Mouse (Mus musculus): Measurements from ENCODE around the gene Lztr1.

Lztr1 gene

DNA sequence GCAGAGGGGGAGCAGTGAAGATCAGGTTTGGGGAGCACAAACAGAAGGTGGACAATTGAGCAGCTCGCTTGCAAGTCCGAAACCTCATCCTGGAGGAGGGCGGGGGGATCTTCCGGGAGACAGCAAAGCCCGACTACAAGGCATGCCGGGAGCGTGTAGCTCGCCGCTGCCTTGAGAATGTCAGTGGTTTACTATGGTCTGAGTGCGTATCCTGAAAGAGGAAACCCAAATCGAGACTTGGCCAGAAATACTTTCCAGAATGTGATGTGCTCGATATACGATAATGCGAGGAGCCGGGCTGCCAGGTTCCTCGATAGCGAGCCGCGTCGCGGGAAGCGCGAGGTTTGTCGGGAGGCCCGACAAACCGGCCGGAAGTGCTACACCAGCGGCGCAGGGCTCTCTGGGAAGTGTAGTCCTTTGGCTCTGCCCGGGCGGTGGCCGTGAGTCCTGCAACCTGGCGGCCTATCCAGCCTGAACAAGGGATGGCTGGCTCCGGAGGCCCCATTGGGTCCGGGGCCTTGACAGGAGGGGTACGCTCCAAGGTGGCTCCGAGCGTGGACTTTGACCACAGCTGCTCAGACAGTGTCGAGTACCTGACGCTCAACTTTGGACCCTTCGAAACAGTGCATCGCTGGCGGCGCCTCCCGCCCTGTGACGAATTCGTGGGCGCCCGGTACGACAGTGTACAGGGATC is at the start of gene Lztr1:
Lztr1 (plus strand) TSS at position 143 of the 694 bp plus-strand sequence.
- DNase-seq (ENCODE audit: low read depth, low spot score), result peak; percentile 95

DNA sequence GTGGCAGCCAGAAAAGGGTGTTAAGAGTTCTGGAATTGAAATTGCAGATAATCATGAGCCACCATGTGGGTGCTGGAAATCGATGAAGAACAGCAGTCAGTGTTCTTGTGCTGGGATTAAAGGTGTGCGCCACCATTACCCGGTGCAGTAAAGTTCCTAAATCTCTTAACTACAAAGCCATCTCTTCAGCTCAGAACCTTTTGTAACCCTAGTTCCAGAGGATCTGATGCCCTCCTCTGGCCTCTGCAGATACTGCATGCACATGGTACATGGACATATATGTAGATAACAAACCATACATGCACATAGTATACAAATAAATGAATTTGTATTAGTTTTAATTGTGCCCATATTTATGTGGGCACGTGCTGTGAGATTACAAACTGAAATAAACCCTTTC is 48.2 kb upstream of the Lztr1 start:
- DNase-seq (ENCODE audit: low read depth, low spot score), result peak; percentile 57

DNA sequence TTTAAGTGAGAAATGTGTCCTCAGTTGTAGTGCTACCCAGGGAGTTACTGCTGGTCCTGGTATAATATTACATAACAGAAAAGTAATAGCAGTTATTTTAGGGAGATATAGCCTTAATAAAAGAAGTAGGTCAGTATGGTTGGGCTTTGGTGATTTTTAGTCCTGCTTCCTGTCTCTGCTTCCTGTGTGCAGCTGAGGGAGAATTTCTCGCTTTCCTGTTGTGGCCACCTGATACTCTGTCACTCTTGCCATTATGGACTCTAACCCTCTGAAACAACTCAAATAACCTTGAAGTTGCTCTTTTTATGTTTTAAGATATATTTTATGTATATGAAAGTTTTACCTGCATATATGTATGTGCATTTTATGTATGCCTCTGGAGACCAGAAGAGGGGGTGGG is 46.9 kb upstream of the Lztr1 start:
- DNase-seq (ENCODE audit: low read depth, low spot score), result no peak

DNA sequence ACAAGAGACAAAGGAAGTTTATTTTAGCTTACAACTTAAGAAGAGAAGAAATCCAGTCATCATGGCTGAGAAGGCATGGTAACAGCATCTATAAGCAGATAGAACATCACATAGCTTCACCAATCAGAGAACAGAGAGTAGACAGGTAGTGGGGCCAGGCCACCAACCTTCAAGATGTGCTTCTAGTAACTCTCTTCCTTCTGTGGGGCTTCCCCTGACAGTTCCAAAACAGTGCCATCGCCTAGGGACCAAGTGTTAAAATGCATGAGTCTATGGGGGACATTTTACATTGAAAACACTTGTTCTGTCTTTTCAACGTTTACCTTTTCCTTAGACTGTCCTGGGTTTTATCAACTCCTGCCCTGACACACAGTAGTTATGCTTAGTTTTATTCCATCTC is 45.3 kb upstream of the Lztr1 start:
- no peak for DNase-seq (ENCODE audit: low read depth, low spot score)

DNA sequence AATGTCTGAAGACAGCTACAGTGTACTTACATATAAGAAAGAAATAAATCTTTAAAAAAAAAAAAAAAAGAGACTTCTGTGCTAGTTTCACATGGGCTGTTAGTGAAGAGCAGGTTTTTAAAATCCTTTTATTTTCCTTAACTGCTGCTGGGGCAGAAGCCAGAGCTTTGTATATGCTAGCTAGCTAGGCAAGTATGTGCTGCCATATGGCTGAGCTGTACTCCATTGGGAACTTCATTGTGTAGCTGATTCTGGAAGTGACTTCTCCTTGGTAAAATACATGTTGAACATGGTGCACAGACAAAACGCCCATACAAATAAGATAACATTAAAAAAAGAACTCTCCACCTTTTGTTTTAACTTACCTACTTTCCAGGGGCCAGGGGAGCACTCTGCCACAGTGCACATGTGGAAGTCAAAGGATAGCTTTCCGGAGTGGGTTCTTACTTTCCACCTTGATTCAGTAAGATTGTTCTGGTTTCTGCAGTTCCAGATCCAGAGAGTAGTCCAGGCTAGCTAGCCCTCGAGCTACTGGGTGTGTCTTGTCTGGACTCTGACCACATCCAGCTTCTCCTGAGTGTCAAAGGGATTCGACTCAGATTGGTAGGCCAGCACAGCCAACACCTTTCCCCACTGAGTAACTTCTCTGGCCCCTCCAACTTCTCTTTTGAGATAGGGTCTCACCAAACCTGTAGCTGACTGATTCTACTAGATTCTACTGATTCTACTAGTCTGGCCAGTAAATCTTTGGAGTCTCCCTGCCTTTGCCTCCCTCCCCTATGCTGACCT is 41.4 kb upstream of the Lztr1 start:
- no peak for DNase-seq (ENCODE audit: low read depth, low spot score)

DNA sequence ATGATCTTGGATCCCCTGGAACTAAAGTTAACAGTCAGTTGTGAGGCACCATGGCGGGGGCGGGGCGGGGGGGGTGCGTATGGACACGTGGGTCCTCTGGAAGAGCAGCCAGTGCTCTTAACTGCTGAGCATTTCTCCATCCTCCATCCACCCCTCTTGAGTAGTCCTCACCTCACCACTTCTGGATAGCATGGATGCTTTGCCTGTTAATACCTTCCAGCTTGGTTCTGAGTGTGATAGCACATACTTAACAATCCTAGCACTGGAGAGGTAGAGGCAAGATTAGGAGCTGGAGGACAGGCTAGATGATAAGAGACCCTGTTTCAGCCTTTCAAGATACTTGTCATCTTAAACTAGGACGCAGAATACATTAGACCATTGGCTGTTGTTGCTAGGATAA is 36.0 kb upstream of the Lztr1 start:
- no peak for DNase-seq (ENCODE audit: low read depth, low spot score)

DNA sequence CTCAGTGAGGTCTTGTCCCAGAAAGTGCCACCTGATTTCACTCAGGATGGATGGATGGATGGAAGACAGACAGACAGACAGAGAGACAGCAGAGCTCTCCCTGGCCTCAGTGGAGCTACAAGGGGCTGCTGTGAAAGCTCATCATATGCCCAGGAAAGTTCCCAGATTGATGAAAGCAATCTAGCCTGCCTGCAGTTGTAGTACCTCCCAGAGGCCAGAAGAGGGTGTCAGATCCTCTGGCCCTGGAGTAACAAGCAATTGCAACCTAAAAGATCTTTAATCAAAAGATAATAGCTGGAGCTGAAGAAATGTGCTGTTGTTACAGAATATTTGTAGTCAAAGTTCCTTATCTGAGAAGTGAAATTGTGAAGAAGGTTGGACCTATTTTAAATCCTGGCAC is 34.4 kb upstream of the Lztr1 start:
- peak; percentile 48 for DNase-seq (ENCODE audit: low read depth, low spot score)

DNA sequence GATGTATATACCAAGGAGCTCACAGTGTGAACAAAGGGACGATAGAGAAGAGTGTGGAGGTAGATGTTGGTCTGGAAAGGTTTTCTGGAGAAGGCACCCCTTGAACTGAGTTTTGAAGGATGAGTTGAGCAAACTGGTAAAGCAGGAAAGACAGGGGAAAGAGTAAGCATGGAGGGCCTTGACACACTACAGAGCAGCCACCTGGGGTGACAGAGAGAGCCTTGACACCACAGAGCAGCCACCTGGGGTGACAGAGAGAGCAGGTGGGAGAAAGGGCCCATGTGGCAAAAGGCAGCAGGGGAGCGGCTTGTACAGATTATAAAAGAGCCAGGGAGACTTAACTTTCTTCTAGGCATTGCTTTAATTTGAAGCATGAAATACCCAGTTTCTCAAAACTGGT is 33.7 kb upstream of the Lztr1 start:
- no peak for DNase-seq (ENCODE audit: low read depth, low spot score)

DNA sequence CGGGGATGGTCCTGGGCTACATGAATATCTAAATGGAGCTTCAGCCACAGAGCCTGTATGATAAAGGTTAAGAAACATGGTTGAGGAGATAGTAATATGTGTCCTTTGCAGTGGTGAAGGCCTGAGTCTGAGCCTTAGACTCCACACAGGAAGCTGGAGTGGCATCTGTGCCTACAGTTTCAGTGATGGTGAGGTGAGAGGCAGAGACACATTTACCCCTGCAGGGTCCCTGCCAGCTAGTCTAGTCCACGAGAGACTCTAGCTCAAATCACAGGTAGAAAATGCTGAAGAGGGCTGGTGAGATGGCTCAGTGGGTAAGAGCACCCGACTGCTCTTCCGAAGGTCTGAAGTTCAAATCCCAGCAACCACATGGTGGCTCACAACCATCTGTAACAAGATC is 33.2 kb upstream of the Lztr1 start:
- no peak for DNase-seq (ENCODE audit: low read depth, low spot score)

DNA sequence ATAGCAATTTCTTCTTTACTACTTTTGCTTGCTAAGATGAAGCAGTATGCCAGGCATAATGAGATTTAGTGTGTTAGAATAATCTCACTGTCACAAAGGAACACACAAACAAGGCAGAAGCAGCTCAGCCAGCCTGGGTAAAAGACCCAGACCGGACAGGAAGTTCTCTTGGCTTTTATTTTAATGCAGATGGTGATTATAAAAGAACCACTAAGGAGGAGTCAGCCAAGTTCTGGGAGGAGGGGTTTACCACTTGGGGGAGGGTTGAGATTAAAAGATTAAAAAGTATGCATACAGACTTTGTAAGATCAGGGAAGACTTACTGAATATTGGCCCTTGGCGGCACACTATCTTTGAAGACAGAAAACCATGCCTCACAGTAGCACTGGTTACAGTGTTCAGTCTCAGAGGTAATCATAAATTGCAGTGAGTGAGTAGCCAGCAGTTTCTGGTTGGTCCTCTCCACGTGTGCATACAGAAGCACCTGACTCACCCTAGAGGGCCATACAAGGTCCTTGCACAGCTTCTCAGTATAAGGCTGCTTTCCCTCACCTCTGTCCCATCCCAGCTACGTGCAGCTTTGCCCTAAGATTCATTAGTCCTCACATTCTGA is 30.1 kb upstream of the Lztr1 start:
- no peak for DNase-seq (ENCODE audit: low read depth, low spot score)

DNA sequence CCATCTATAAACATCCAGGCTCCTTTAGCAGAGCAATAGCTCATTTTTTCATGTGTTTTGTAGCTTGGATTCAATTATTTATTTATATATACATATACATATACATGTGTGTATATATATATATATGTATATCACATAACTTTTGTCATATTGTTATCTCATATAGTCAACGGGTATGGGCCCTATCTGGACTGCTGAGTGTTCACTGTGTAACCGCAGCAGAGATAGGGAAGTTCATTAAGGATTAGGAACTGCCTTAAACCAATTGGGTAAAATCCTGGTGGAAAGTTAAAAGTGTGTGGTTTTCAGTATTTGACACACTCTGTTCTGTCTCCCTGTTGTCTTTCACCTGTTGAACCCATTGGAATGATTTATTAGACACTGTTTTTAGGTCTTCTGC is 27.0 kb upstream of the Lztr1 start:
- no peak for DNase-seq (ENCODE audit: low read depth, low spot score)

DNA sequence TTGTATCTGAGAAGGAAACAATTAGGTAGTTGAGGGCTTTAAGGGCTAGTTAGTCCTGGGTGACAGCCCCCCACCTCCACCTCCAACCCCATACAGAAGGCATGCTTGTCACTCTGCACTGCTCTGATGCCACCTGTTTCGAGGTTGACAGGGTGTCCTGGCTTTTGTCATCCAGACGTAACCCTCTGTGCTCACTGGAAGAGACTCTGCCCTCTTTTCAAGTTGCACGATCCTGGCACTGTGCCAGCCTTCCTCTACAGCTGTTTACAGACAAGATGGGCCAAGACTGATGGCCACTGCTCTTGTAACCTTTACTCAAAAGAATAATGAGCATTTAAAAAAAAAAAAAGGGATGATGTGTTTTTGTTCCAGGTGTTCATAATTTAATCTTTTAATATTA is 22.0 kb upstream of the Lztr1 start:
- no peak for DNase-seq (ENCODE audit: low read depth, low spot score)

DNA sequence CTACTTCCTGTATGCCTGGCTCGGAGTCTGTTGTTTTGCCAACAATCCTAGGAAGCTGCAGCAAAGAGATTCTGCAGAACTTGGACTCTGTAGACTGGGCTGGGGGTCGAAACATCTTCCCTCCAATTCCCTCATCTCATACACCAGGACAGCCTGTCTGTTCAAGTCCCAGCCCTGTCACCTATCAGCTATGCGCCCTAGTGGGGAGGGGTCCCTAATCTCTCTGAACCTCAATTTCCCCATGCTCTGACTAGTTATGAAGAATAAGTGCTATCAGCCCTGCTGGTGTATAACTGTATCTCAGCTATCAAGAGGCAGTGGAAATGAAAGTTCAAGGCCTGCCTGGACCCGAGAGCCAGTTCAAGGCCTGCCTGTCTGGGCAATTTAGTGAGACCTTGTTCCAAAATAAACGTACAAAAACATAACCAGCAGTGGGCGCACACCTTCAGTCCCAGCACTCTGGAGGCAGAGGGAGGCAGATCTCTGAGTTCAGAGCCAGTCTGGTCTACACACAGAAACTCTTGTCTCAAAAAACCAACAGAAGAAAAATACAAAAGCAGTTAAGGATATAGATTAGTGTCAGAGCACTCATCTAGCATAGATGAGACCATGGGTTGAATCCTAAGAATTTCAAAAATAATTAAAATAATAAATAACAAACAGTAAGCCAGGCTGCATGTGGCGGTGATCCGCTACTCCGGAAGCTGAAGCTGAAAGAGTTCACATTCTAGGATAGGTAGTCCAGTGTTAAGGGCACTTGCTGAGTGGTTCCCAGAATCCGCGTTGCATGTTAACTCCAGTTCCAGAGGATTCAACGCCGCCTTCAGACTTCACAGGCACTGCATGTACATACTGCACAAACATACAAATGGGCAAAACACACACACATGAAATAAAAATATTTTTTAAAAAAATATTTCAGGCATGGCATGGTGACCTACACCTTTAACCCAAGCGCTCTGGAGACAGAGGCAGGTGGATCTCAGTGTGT is 19.7 kb upstream of the Lztr1 start:
- peak; percentile 61 for DNase-seq (ENCODE audit: low read depth, low spot score)

DNA sequence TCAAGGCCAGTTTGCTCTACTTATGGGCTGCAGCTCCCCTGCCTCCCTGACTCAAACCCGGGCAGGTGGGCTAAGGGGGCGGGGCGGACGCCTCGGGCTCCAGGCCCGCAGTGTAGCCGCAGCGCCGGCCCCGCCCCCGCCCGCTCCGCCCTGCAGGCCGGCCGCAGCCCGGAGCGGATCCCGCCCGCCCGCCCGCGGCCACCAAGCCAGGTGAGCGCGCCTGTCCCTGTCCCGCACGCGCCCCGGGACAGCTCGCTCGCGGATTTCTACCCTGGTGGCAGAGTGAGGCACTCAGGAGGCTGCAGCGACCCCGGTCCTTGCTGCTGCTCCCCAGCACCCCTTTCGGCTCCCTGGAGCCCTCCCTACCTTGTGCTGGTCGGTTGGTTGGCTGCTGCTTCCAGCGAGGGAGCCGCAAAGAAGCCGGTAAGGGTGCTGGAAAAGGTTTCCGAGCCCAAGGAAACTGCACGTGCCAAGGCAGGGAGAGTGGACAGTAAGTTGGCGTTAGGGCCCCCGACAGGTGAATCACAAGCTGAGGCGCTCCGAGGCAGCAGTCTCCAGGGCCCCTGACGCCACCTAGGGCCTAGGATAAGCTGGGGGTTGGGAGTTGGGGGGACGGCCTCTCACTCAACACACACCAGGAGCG is 18.9 kb upstream of the Lztr1 start, which contains the start of gene Aifm3:
Aifm3 (plus strand) TSS at position 143 of the 643 bp plus-strand sequence.
- DNase-seq (ENCODE audit: low read depth, low spot score), result peak; percentile 51

DNA sequence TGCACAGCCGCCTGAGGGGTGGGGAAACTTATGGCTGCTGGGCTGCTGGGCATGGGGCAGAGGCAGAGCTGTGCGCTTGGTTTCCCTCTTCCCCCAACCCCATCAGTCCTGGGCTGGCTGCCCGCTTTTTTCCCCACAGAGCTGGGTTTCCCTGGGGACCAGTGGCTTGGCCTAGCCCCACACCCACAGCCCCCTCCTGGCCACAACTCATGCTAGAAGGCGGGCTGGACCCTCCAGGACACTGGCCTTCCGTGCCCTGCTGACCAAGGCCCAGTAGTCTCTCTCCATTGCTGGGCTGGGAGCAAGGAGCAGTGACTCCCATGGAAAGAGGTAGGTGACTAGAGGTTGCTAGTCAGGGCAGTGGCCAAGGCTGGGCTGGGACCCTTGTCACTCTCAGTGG is 17.3 kb upstream of the Lztr1 start:
- no peak for DNase-seq (ENCODE audit: low read depth, low spot score)

DNA sequence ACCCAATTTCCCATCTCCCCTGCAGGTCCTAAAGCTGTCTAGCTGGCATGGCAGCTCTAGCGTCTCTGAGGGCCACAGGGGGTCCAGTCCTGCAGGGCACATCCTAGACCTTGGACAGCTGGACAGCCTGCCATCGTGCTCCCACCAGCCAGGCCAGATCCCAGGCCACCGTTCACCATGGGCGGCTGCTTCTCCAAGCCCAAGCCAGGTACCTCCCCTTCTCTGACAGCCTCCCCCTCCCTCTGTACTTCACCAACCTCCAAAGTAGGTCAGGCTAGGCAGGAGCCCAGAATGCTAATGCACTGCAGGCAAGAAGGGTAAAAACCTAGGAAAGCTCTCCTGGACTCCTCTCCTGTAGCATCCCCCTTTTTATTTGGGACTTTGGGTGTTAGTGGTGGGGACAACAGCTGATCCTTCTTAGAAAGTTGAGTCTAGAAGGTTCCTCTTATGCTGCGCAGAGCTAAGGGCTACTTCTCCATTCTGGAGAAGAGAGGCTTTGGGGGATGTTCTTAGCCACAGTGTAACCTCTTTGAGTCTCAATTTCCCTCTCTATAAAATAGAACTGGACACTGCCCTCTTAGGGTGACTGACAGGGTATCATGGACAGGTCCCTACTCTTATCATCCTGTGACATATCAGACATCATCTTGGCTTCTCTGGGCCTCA is 16.5 kb upstream of the Lztr1 start:
- peak; percentile 46 for DNase-seq (ENCODE audit: low read depth, low spot score)

DNA sequence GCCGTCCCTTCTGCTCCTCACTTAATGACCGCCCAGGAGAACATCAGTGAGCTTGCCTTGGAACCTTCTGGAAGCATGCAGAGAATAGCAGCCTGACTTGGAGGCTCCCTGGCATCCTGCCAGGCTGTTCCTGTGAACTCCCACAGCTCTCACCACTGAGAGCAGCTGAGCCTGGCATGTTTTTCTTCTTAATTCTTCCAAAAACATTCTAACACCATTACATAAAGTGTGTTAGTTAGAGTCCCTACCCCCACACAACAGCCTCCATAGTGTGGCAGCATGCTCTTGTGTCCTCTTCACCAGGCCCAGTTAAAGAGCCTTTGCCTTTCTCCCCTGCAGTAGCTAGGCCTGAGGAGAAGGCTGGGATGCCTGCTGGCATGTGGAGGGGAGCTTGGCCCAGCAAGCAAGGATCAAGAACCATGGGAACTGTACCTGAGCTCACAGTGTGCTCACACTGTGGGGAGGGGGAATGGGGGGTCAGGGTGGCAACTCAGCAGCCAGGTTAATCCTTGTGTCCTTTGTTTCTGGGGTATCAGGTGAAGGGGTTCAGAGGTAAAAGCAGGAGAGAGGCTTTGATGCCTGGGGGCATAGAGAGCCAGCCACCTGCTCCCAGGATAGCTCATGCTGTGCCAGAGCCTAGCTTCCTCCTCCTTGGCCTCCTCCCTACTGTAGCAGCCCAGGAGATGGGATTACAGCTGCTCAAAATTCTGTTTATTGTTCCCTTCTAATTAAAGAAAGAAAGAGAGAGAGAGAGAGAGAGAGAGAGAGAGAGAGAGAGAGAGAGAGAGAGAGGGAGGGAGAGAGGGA is 11.8 kb upstream of the Lztr1 start:
- no peak for DNase-seq (ENCODE audit: low read depth, low spot score)

DNA sequence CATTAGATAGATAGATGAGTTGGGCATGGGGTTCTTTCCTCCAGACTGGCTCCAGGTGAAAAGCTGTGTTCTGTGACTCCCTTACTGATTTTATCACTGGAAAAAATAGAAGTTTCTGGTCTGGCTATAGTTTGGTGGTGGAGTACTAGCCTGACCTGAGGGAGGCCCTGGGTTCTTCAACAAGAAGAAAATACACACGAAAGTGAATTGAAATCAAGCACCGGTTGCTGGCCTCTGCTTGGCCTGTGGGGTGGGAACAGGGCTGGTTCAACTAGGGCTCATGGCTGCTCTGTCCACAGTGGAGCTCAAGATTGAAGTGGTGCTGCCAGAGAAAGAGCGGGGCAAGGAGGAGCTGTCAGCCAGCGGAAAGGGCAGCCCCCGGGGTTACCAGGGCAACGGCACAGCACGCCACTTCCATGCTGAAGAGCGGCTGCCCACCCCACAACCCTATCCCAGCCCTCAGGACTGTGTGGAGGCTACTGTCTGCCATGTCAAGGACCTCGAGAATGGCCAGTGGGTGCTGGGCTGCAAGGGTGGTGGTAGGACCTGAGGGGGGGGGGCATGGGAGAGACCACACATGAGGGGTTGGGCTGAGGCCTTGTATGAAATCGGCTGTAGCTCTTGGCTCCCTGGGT is 9.1 kb upstream of the Lztr1 start:
- DNase-seq (ENCODE audit: low read depth, low spot score), result no peak

DNA sequence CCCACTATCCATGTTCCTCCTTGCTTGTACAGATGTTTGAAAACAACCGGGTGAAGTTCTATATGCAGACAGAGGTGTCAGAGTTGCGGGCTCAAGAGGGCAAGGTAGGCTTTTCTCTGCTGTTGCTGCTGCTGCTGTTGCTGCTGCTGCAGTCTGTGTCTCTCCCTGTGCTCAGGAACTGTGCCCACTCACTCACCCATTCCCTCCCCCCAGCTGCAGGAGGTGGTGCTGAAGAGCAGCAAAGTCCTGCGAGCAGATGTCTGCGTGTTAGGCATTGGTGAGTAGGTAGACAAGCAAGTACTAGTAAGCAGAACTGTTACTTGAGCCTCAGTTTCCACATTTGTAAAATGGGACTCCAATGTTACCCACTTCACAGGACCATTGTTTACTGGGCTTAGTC is 5.8 kb upstream of the Lztr1 start:
- no peak for DNase-seq (ENCODE audit: low read depth, low spot score)

Measured in A20 (cell line).